Mouse (Mus musculus): ENCODE measurements around the gene Tns1. TPM values are rescaled to one million over a fixed set of nuclear protein-coding genes. Genes with fewer than 3 reads are reported as not detected.

Tns1 gene
- polyA plus RNA-seq, 1 experiment from 2014 or later = 15.3 TPM

DNA sequence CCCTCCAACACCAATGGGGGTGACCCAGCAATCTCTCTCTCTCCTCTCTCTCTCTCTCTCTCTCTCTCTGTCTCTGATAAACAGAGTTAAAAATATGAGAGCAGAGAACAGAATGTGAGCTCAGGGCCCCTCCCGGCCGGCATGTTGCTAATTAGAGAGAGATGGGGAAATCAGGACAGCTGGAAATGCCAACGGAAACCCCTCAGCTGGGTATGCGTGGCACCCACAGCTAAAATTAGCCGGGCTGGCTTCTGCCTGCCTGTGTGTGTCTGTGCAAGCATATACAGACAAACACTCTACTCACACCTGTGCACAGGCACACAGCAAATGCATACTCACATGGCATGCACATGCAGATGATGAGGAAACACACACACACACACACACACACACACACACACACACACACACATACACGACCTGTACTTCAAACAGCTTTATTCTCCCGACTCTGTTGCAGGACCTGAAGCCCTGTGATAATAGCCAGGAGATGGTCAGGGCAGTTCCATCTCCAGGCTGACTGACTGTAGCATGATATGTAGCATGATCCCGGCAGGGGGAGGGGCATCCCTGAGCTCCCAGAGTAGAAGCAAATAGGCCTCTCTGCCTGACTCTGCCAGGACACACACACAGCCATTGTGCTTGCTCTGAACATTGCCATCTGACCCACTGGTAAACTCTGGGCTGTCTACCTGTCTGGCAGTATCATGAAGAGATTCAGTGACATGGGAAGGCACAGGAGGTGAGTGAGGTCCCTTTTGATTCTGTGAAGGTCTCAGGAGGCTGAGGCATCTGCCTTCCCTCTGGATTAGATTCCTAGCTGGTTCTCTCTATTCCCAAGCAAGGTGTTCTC, 208.8 kb downstream of the Tns1 start:
- H3K4me3 ChIP-seq = no peak overlapping the region
- 77% methylated on average over 8 of the region's 8 CpGs for WGBS
- H3K9me3 ChIP-seq = no peaks in the 10 kb centered on the region
- no peak overlapping the region for H3K27ac ChIP-seq
- DNase-seq (ENCODE audit: low spot score) = no peak
- peaks cover 43% of the 10 kb centered on the region for H3K36me3 ChIP-seq
- H3K4me1 ChIP-seq (replicated peaks) = peaks cover 37% of the 10 kb centered on the region
- H3K27me3 ChIP-seq (ENCODE audit: insufficient read depth, poor library complexity, severe bottlenecking) = no peaks in the 10 kb centered on the region

DNA sequence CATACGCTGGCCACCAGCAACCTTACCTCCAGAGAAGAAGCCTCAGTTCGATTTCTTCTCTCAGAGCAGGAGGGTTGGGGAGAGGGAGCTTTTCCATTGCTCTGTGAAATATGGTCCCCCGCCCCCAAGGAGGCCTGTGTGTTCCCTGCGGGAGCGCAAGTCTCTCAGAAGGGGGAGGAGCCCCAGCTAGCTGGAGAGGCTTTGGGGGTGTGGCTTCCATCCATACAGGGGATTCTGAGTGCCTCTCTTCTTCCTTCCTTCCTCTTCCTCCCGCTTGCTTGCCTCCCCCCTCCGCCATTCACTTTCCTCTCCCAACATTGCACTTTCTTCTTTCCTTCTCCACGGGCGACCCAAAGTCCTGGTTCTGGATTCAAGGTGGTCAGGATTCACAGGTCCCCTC, 210.2 kb downstream of the Tns1 start:
- DNase-seq (ENCODE audit: low spot score) = no peak
- Histone ChIP-seq H3K9me3 (no peaks in the 10 kb centered on the region), H3K27ac (peak overlapping the region; percentile 57; the same call in 1 of the 2 replicates), H3K27me3 (ENCODE audit: insufficient read depth, poor library complexity, severe bottlenecking) (no peaks in the 10 kb centered on the region), H3K36me3 (peaks cover 31% of the 10 kb centered on the region), H3K4me3 (peak overlapping the region; percentile 20; the same call in 1 of the 2 replicates), H3K4me1 (replicated peaks) (peaks cover 42% of the 10 kb centered on the region)
- 27% methylated on average over 9 of the region's 9 CpGs for whole genome bisulfite sequencing

DNA sequence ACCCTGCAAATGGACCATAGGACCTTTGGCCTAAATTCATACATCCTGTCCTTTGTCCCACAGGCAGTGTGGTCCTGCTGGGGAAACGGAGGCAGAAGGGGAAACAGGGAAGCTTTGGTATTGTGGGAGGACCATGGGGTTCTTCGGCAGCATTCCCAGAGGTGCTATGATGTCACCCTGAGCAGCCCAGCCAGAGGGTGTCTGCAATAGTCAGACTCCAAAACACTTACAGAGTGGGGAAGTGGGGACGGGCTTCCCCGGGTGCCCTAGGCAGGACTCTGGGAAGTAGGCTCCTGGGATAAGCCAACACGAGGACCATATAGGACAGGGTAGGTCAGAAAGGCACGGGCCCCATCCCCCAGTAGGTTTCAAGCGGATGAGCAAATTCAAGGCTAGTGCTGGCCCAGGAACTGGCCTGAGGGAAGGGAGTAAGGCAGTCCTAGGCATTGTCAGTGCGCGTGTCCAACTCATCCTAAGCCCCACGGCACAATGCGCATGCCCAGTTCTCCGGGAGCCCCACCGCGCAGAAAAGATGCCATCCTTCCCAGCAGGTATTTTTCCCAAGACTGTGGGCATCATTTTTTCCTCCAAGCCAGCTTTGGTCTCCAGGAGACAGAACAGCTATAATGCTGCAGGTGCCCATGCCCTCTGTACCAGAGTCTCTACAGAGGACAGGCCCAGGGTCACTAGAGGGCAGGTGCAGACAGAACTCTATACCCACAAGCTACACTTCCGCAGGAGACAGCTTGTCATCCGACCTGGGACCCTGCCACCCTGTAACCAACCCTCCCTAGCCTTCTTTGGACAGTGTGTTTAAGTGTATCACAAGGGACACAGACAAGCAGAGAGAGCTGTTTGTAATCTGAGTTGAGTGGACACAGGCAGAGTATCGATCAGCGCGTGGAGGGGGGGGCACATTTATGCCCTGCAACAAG, 210.9 kb downstream of the Tns1 start:
- Histone ChIP-seq H3K27ac (0 out of 2 replicates have a peak overlapping the region, but pooled peaks have one; percentile 57), H3K4me1 (replicated peaks) (peaks cover 49% of the 10 kb centered on the region)
- WGBS = 74% methylated on average over 19 of the region's 19 CpGs

DNA sequence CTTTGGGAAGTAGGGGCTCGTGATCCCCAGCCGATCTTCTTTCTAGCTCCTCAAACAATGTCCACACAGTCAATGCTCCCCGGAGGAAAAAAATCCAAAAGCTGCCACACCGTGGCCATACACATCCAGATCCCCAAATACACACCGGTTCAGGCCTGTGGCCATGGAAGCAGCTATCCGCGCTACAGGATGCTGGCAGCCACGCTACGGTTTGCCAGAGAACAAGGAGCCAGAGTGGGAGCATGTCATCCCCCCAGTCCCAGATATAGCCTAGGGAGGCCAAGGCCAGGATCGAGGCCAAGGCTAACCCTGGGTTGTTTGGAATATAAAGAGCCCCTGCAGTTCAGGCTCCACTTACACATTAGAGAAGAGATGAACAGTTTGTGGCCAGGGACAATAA, 211.8 kb downstream of the Tns1 start:
- Histone ChIP-seq H3K27ac (no peak overlapping the region), H3K9me3 (no peaks in the 10 kb centered on the region), H3K4me1 (replicated peaks) (peaks cover 53% of the 10 kb centered on the region), H3K27me3 (ENCODE audit: insufficient read depth, poor library complexity, severe bottlenecking) (no peaks in the 10 kb centered on the region; the same call in 1 of the 2 replicates), H3K4me3 (no peak overlapping the region), H3K36me3 (peaks cover 22% of the 10 kb centered on the region)
- DNase-seq (ENCODE audit: low spot score) = no peak
- WGBS = 85% methylated on average over 10 of the region's 10 CpGs

More for the DNA sequence above, 210.9 kb downstream of the Tns1 start:
- H3K27me3 ChIP-seq (ENCODE audit: insufficient read depth, poor library complexity, severe bottlenecking) = no peaks in the 10 kb centered on the region; the same call in 1 of the 2 replicates
- no peak overlapping the region for H3K4me3 ChIP-seq
- no peaks in the 10 kb centered on the region for H3K9me3 ChIP-seq
- no peak for DNase-seq (ENCODE audit: low spot score)
- H3K36me3 ChIP-seq = peaks cover 31% of the 10 kb centered on the region

DNA sequence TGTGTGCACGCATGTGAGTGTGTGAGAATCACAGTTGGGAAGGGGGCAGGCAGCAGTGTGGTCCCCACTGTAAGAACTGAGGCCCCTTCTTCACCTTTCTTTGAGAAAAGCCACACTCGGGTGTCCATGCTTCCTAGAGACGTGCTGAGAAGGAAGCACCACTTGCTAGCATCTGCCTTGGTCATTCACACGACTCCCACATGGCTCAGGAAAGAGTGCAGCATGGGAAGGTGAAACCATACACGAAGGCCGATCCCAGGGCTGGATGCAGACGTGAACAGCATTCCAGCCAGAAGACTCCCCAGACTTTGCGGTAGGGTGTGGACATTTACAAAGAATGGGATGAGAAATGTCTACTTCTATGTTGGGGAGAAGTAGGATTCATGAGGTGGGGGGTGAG, 212.3 kb downstream of the Tns1 start:
- 83% methylated on average over 8 of the region's 8 CpGs for WGBS
- no peaks in the 10 kb centered on the region for H3K9me3 ChIP-seq
- H3K36me3 ChIP-seq = peaks cover 17% of the 10 kb centered on the region
- no peaks in the 10 kb centered on the region; the same call in 1 of the 2 replicates for H3K27me3 ChIP-seq (ENCODE audit: insufficient read depth, poor library complexity, severe bottlenecking)
- H3K27ac ChIP-seq = no peak overlapping the region
- no peak for DNase-seq (ENCODE audit: low spot score)
- peaks cover 53% of the 10 kb centered on the region for H3K4me1 ChIP-seq (replicated peaks)
- no peak overlapping the region for H3K4me3 ChIP-seq

DNA sequence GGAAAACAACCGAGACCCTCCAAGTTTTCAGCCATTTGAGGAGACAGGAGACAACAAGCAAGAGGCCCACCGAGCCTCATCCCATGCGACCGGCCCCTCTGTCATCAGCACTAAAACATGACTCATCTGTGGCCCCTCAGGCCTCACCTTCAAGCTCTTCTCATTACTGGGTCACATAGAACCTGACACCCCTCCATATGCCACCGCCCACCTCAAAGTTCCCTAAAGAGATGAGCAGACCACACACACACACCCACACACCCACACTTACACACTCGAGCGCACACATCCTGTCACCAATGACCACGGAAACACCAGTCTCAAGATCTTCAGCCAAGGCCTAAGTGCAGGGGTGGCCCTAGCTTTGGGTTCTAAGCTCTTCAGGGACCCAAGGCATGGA, 213.5 kb downstream of the Tns1 start:
- Histone ChIP-seq H3K36me3 (peaks cover 7% of the 10 kb centered on the region), H3K9me3 (no peaks in the 10 kb centered on the region), H3K27me3 (ENCODE audit: insufficient read depth, poor library complexity, severe bottlenecking) (no peaks in the 10 kb centered on the region; the same call in 1 of the 2 replicates), H3K4me1 (replicated peaks) (peaks cover 55% of the 10 kb centered on the region), H3K4me3 (no peak overlapping the region), H3K27ac (no peak overlapping the region)
- DNase-seq (ENCODE audit: low spot score) = no peak
- WGBS = 82% methylated on average over 8 of the region's 8 CpGs

DNA sequence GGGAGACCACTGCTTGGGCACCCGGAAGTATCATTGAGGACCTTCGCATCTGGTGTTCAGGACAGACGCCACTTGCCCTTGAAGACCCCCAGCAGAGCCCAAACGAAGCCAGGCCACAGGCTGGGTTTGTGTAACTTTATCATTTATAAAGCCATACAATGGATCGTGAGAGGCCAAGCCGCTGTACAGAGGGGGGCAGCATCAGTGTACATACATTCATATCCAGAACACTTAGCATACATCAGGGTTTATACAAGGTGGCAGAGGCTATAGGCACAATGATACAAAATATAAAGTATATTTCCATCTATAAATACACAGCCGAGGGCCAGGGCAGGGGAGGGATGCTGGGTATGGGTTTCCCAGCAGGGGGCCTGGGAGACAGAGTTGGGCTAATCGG, 214.1 kb downstream of the Tns1 start:
- Histone ChIP-seq H3K9me3 (no peaks in the 10 kb centered on the region), H3K36me3 (peaks cover 7% of the 10 kb centered on the region), H3K27me3 (ENCODE audit: insufficient read depth, poor library complexity, severe bottlenecking) (no peaks in the 10 kb centered on the region; the same call in 1 of the 2 replicates), H3K4me3 (no peak overlapping the region), H3K27ac (no peak overlapping the region), H3K4me1 (replicated peaks) (peaks cover 55% of the 10 kb centered on the region)
- WGBS = 88% methylated on average over 8 of the region's 8 CpGs
- DNase-seq (ENCODE audit: low spot score) = no peak

DNA sequence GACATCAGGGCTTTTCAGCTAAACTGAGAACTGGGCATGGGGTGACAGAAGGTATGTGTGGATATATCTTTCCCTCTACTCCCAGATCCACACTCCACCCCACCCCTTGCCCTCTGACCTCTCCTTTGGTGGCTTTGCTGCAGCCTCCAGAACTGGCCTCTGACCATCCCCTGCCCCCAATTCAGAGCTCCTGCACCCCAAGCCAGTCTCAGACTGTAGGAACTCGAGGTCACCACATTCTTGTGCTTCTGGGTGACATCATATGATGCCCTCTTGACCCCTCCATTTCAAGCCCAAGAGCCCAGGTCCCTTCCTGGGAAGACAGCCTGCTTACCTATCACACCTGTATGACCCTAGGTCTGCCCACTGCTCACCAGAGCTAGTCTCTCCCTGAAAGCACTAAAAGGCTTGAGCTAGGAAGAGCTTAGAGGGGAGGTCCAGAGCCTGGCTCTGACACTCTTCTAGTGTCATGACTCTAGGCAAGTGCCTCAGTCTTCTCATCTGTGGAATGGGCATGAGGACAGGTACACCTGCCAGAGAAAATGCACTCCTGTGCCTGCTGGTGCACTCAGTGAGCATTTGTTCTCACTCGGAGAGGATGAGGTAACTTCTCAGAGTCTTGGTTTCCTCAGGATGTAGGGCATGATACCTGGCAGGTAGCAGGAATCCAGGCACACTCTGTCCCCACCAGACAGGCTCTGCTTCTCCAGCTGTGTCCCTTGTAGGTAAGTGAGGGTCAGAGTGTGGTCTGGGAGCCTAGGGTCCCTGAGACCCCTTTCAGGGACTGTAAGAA, 214.9 kb downstream of the Tns1 start:
- H3K27ac ChIP-seq = no peak overlapping the region
- no peak overlapping the region for H3K4me3 ChIP-seq
- WGBS = 61% methylated on average over 2 of the region's 2 CpGs
- peaks cover 48% of the 10 kb centered on the region for H3K4me1 ChIP-seq (replicated peaks)
- H3K27me3 ChIP-seq (ENCODE audit: insufficient read depth, poor library complexity, severe bottlenecking) = no peaks in the 10 kb centered on the region; the same call in 1 of the 2 replicates
- peaks cover 5% of the 10 kb centered on the region for H3K36me3 ChIP-seq
- no peaks in the 10 kb centered on the region for H3K9me3 ChIP-seq
- DNase-seq (ENCODE audit: low spot score) = no peak

DNA sequence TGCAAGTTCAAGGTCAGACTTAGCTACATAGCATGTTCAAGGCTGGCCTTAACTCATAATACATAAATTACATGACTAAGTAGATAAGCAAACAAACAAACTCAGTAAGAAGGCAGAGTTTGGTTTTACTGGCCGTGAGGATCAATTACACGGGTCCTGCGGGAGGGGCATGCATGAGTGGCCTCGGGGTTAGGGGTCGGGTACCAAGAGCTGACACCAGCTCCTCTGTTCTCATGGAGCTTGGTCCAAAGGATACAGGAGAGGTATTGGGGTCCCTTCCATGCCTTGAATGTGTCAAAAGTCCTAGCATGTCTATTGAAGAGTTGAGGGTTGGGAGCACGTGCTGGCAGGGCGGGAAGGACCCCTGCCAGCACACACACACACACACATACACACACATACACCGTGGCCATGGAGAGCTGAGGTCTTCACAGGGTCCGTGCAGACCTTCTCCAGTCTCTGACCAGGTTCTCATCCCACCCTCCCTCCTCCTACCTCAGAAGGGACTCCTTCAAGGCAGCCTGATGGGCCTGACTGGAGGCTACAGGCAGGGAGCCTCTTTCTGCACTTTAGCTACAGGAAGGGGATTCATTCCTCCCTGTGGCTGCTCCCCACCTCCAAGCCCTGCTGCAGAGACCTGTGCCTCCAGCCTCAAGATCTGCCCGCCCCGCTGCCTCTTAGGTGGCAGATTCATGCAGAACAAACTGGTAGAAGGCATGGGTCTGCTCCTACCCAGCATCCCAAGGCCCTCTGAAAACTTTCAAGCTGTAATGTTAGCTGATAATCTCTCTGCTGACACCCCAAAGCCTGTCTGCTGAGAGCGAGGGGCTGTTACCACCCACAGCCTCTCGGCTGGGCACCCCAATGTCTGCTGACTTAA, 215.9 kb downstream of the Tns1 start:
- DNase-seq (ENCODE audit: low spot score) = no peak
- Histone ChIP-seq H3K27ac (0 out of 2 replicates have a peak overlapping the region, but pooled peaks have one; percentile 35), H3K27me3 (ENCODE audit: insufficient read depth, poor library complexity, severe bottlenecking) (no peaks in the 10 kb centered on the region; the same call in 1 of the 2 replicates), H3K36me3 (no peaks in the 10 kb centered on the region), H3K9me3 (no peaks in the 10 kb centered on the region), H3K4me3 (no peak overlapping the region), H3K4me1 (replicated peaks) (peaks cover 37% of the 10 kb centered on the region)
- 69% methylated on average over 13 of the region's 13 CpGs for WGBS

DNA sequence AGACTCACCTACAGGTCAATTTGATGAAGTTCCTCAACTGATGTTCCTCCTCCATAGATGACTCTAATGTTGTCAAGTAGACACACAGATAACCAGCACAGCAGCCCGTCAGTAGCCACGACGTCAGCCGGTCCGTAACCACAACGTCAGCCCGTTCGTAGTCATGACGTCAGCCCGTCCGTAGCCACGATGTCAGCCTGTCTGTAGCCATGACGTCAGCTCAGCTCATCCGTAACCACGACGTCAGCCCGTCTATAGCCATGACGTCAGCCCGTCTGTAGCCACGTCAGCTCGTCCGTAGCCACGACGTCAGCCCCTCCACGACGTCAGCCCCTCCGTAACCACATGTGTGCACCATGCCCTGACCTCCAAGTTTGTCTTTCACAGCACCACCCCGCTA, 217.1 kb downstream of the Tns1 start:
- H3K27ac ChIP-seq = no peak overlapping the region
- H3K9me3 ChIP-seq = no peaks in the 10 kb centered on the region
- no peak overlapping the region for H3K4me3 ChIP-seq
- H3K27me3 ChIP-seq (ENCODE audit: insufficient read depth, poor library complexity, severe bottlenecking) = no peaks in the 10 kb centered on the region; the same call in 1 of the 2 replicates
- H3K4me1 ChIP-seq (replicated peaks) = peaks cover 40% of the 10 kb centered on the region
- no peak for DNase-seq (ENCODE audit: low spot score)
- H3K36me3 ChIP-seq = no peaks in the 10 kb centered on the region
- 91% methylated on average over 28 of the region's 28 CpGs for WGBS

DNA sequence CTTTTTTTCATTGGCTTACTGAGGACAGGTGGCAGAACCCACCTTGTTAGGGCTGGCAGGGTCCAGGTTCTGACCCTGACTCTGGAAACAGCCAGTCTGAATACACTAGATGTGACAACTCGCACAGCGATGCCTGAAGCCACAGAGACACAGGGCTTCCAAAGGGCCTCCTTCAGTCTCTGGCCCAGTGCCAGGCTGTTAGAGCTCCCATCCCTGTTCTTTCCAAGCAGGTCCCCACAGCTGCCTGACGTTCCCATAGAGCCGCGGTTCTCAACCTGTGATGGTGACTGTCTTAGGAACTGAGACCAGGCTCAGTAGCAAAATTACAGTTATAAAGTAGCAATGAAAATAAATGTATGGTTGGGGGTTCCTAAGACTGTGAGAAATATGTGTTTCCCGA, 217.9 kb downstream of the Tns1 start:
- Histone ChIP-seq H3K27me3 (ENCODE audit: insufficient read depth, poor library complexity, severe bottlenecking) (no peaks in the 10 kb centered on the region; the same call in 1 of the 2 replicates), H3K4me1 (replicated peaks) (peaks cover 43% of the 10 kb centered on the region), H3K36me3 (no peaks in the 10 kb centered on the region), H3K9me3 (no peaks in the 10 kb centered on the region), H3K4me3 (no peak overlapping the region), H3K27ac (no peak overlapping the region)
- DNase-seq (ENCODE audit: low spot score) = peak; percentile 2
- 85% methylated on average over 6 of the region's 6 CpGs for whole genome bisulfite sequencing
